In the genomic region with DNA sequence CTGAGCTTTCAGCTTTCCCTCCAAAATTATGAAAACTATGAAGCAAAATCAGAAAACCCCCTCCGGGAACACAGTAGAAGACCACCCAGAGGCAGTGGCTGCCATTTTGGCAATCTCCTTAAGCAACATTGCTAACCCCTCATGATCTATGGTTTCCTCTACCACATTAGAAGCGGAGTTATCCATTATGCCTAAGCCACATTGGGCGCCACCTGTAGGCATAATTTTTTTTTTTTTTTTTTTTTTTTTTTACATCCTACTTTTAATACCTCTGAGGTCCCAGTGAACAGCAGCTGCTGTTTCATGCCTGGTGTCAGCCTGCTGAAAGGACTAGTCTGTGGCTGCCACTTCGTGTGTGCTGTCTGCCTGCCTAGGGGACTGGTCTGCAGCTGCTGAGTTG, we compare ENCODE assay signal across 27 mouse cellular contexts. TPM values are rescaled to one million over a fixed set of nuclear protein-coding genes. Genes with fewer than 3 reads are reported as not detected.
DNase-seq lines count a peak whose midpoint lies in the region; ATAC-seq and TF ChIP-seq lines count a peak whose summit lies in the region.
"Had no signal": no experiment of that assay in that cellular context is flagged by ENCODE, and none has a peak within 500 bp of the region (broad histone marks: within the 10 kb centered on the region; RNA-seq: fewer than 3 reads in every experiment).

No protein-coding gene starts in this region.

- H3K4me3 ChIP-seq in embryonic facial prominence, embryonic 14.5 days (ENCODE audit: low read depth, low read length) = no peak overlapping the region
- H3K4me3 ChIP-seq in embryonic facial prominence, embryonic 10.5 days = no peak overlapping the region
- H3K4me3 ChIP-seq in heart, embryonic 13.5 days = no peak overlapping the region
- H3K4me3 ChIP-seq in CH12.LX (replicated peaks in 1 of 3; ENCODE audit: low read depth in 2 of 3, low read length in 2 of 3, poor library complexity in 1 of 3) = no peak overlapping the region
- no peak overlapping the region for H3K4me3 ChIP-seq in MEL (ENCODE audit: control insufficient read depth in 1 of 2, insufficient read depth in 1 of 2, low read depth in 2 of 2, low read length in 2 of 2)
- H3K4me3 ChIP-seq: embryonic facial prominence, embryonic 12.5 days; forebrain, embryonic 10.5 days; forebrain, embryonic 13.5 days; hindbrain, embryonic 10.5 days; hindbrain, embryonic 13.5 days; intestine, embryonic 15.5 days had no signal

- TF ChIP-seq RAD21 in CH12.LX (IDR thresholded peaks at IDR 0.05; ENCODE audit: low read depth, low read length) = no peak
- TF ChIP-seq RAD21 in MEL (IDR thresholded peaks at IDR 0.05; ENCODE audit: low read depth, low read length) = no peak

- in situ Hi-C loops in CH12.LX (cut with MboI; ENCODE audit: low pct_ligation_motif_present, low pct_unique_long_range_greater_than_20kb, low sequenced_read_pairs) = no loop called here

- H3K79me2 ChIP-seq in CH12.LX (replicated peaks; ENCODE audit: control insufficient read depth, extremely low read depth, insufficient read depth, poor library complexity, severe bottlenecking) (no peaks in the 10 kb centered on the region), MEL (ENCODE audit: control insufficient read depth, insufficient read depth, low read length, poor library complexity) (no peaks in the 10 kb centered on the region)

- no peak for TF ChIP-seq CTCF in CH12.LX (conservative IDR thresholded peaks at IDR 0.05 in 1 of 2, IDR thresholded peaks at IDR 0.05 in 1 of 2; ENCODE audit: low read depth in 2 of 2, low read length in 2 of 2)
- TF ChIP-seq CTCF in MEL (IDR thresholded peaks at IDR 0.05 in 2 of 3, conservative IDR thresholded peaks at IDR 0.05 in 1 of 3; ENCODE audit: control insufficient read depth in 1 of 3, insufficient read depth in 1 of 3, low read depth in 2 of 3, low read length in 3 of 3, poor library complexity in 1 of 3, severe bottlenecking in 1 of 3) = no peak

- H3K9me3 ChIP-seq in embryonic facial prominence, embryonic 14.5 days (ENCODE audit: control insufficient read depth, low read length) = no peaks in the 10 kb centered on the region
- H3K9me3 ChIP-seq in embryonic facial prominence, embryonic 10.5 days = no peaks in the 10 kb centered on the region
- H3K9me3 ChIP-seq in heart, embryonic 13.5 days = no peaks in the 10 kb centered on the region
- H3K9me3 ChIP-seq in CH12.LX (replicated peaks; ENCODE audit: low read length) = no peaks in the 10 kb centered on the region
- no peaks in the 10 kb centered on the region for H3K9me3 ChIP-seq in MEL (replicated peaks; ENCODE audit: insufficient read depth, low read length)
- H3K9me3 ChIP-seq: embryonic facial prominence, embryonic 12.5 days; forebrain, embryonic 10.5 days; forebrain, embryonic 13.5 days; hindbrain, embryonic 10.5 days; hindbrain, embryonic 13.5 days; intestine, embryonic 15.5 days had no signal

- dilution Hi-C loops in CH12.LX (cut with MboI; ENCODE audit: extremely low pct_ligation_motif_present, extremely low pct_unique_long_range_greater_than_20kb, low sequenced_read_pairs) = no loop called here

- H3K4me2 ChIP-seq in embryonic facial prominence, embryonic 14.5 days (ENCODE audit: low read depth, low read length) = no peak overlapping the region
- no peak overlapping the region for H3K4me2 ChIP-seq in heart, embryonic 13.5 days
- H3K4me2 ChIP-seq in CH12.LX (ENCODE audit: insufficient read depth, low read depth, poor library complexity, severe bottlenecking) = no peak overlapping the region
- H3K4me2 ChIP-seq: embryonic facial prominence, embryonic 12.5 days; forebrain, embryonic 13.5 days; hindbrain, embryonic 13.5 days; intestine, embryonic 15.5 days had no signal

- 67% methylated on average over 4 of the region's 4 CpGs for WGBS in embryonic facial prominence, embryonic 14.5 days
- WGBS in embryonic facial prominence, embryonic 10.5 days = 82% methylated on average over 4 of the region's 4 CpGs
- 72% methylated on average over 4 of the region's 4 CpGs for WGBS in heart, embryonic 13.5 days

- no peaks in the 10 kb centered on the region for H3K36me3 ChIP-seq in embryonic facial prominence, embryonic 14.5 days (ENCODE audit: control insufficient read depth, insufficient read depth, low read length)
- no peaks in the 10 kb centered on the region for H3K36me3 ChIP-seq in embryonic facial prominence, embryonic 10.5 days (replicated peaks)
- no peaks in the 10 kb centered on the region; the same call in 1 of the 2 replicates for H3K36me3 ChIP-seq in heart, embryonic 13.5 days
- H3K36me3 ChIP-seq in CH12.LX (replicated peaks in 1 of 2; ENCODE audit: control insufficient read depth in 1 of 2, insufficient read depth in 1 of 2, low read length in 1 of 2) = no peaks in the 10 kb centered on the region
- H3K36me3 ChIP-seq in MEL (ENCODE audit: control insufficient read depth in 1 of 2, insufficient read depth in 2 of 2, low read length in 2 of 2) = no peaks in the 10 kb centered on the region
- H3K36me3 ChIP-seq: embryonic facial prominence, embryonic 12.5 days; forebrain, embryonic 10.5 days; hindbrain, embryonic 10.5 days; hindbrain, embryonic 13.5 days; intestine, embryonic 15.5 days had no signal

- TF ChIP-seq POLR2A in CH12.LX (IDR thresholded peaks at IDR 0.05; ENCODE audit: low read depth, low read length) = no peak
- no peak for TF ChIP-seq POLR2A in MEL (IDR thresholded peaks at IDR 0.05; ENCODE audit: control insufficient read depth in 1 of 2, insufficient read depth in 1 of 2, low read depth in 1 of 2, low read length in 2 of 2, poor library complexity in 1 of 2)

- DNase-seq in embryonic facial prominence, embryonic 14.5 days (ENCODE audit: low spot score) = peak; percentile 14
- no peak for DNase-seq in embryonic facial prominence, embryonic 10.5 days (ENCODE audit: low spot score)
- no peak for DNase-seq in heart, adult 9 months (ENCODE audit: low spot score in 2 of 2)
- DNase-seq in CH12.LX (ENCODE audit: extremely low read depth) (no peak), MEL (ENCODE audit: low read depth, low spot score) (no peak)
- DNase-seq: adrenal gland, postnatal 10 days; adrenal gland, postnatal 36 days; cerebellum, adult 18-20 months; cerebellum, adult 9-10 months; cerebellum, postnatal 14 days; gastrocnemius, postnatal 10 days; gastrocnemius, postnatal 36 days; heart, postnatal 10 days; heart, postnatal 36 days; kidney, adult 11 months had no signal

- no peak for ATAC-seq in embryonic facial prominence, embryonic 14.5 days (ENCODE audit: low read depth)
- ATAC-seq in heart, embryonic 13.5 days (ENCODE audit: extremely low read depth, insufficient number of reproducible peaks, low FRiP score, low TSS enrichment) = no peak
- ATAC-seq in erythroblast, adult 5-6 weeks (replicated peaks; ENCODE audit: low FRiP score, poor library complexity, severe bottlenecking) = no peak
- ATAC-seq: forebrain, embryonic 13.5 days; forebrain, embryonic 16.5 days; hindbrain, embryonic 16.5 days; intestine, embryonic 15.5 days; Patski had no signal

- H3K27me3 ChIP-seq in embryonic facial prominence, embryonic 14.5 days (replicated peaks; ENCODE audit: control insufficient read depth, insufficient read depth, low read length) = no peaks in the 10 kb centered on the region
- H3K27me3 ChIP-seq in embryonic facial prominence, embryonic 10.5 days (replicated peaks; ENCODE audit: low read depth, poor library complexity, severe bottlenecking) = no peaks in the 10 kb centered on the region
- H3K27me3 ChIP-seq in heart, embryonic 13.5 days (replicated peaks) = no peaks in the 10 kb centered on the region
- no peaks in the 10 kb centered on the region for H3K27me3 ChIP-seq in CH12.LX (replicated peaks)
- H3K27me3 ChIP-seq in MEL (ENCODE audit: control insufficient read depth in 1 of 2, insufficient read depth in 2 of 2, low read length in 2 of 2) = no peaks in the 10 kb centered on the region
- H3K27me3 ChIP-seq: embryonic facial prominence, embryonic 12.5 days; forebrain, embryonic 13.5 days; hindbrain, embryonic 13.5 days; intestine, embryonic 15.5 days had no signal

- TF ChIP-seq EP300 in CH12.LX (IDR thresholded peaks at IDR 0.05; ENCODE audit: low read length) (no peak), MEL (IDR thresholded peaks at IDR 0.05; ENCODE audit: low read depth in 1 of 2, low read length in 2 of 2) (no peak)

- no peaks in the 10 kb centered on the region for H3K4me1 ChIP-seq in embryonic facial prominence, embryonic 14.5 days (ENCODE audit: control insufficient read depth, insufficient read depth, low read length)
- no peaks in the 10 kb centered on the region for H3K4me1 ChIP-seq in embryonic facial prominence, embryonic 10.5 days
- peaks cover 84% of the 10 kb centered on the region for H3K4me1 ChIP-seq in heart, embryonic 13.5 days
- H3K4me1 ChIP-seq in CH12.LX (ENCODE audit: control insufficient read depth in 1 of 2, insufficient read depth in 2 of 2) (peaks cover 0 to 6% of the 10 kb centered on the region in 2 experiments; a peak in 1 of 4 replicates), MEL (ENCODE audit: control insufficient read depth in 1 of 2, insufficient read depth in 2 of 2, low read length in 2 of 2) (no peaks in the 10 kb centered on the region)
- H3K4me1 ChIP-seq: embryonic facial prominence, embryonic 12.5 days; forebrain, embryonic 10.5 days; forebrain, embryonic 13.5 days; hindbrain, embryonic 10.5 days; hindbrain, embryonic 13.5 days; intestine, embryonic 15.5 days had no signal

- H3K27ac ChIP-seq in embryonic facial prominence, embryonic 14.5 days (replicated peaks; ENCODE audit: low read depth, low read length) = no peak overlapping the region
- no peak overlapping the region for H3K27ac ChIP-seq in embryonic facial prominence, embryonic 10.5 days (replicated peaks)
- peak overlapping the region; percentile 28; the same call in 1 of the 2 replicates for H3K27ac ChIP-seq in heart, embryonic 13.5 days (replicated peaks)
- H3K27ac ChIP-seq in CH12.LX (ENCODE audit: insufficient read depth, low read depth) (no peak overlapping the region), MEL (ENCODE audit: control insufficient read depth, low read depth, low read length) (no peak overlapping the region)
- H3K27ac ChIP-seq: embryonic facial prominence, embryonic 12.5 days; forebrain, embryonic 10.5 days; forebrain, embryonic 13.5 days; hindbrain, embryonic 10.5 days; hindbrain, embryonic 13.5 days; intestine, embryonic 15.5 days had no signal

- no peak overlapping the region for H3K9ac ChIP-seq in embryonic facial prominence, embryonic 14.5 days (ENCODE audit: low read depth, low read length)
- H3K9ac ChIP-seq in heart, embryonic 13.5 days = no peak overlapping the region
- no peak overlapping the region for H3K9ac ChIP-seq in CH12.LX (ENCODE audit: insufficient read depth, low read depth)
- H3K9ac ChIP-seq in MEL (ENCODE audit: control insufficient read depth, low read depth, low read length, poor library complexity, severe bottlenecking) = no peak overlapping the region
- H3K9ac ChIP-seq: embryonic facial prominence, embryonic 12.5 days; forebrain, embryonic 13.5 days; hindbrain, embryonic 13.5 days; intestine, embryonic 15.5 days had no signal

RNA-seq across cellular contexts. Expression of a gene that starts 42.2 kb away (rescaled TPM):
- polyA plus RNA-seq in embryonic facial prominence, embryonic 14.5 days (2014; fragmentation: Nextera tagmentation; extraction: Ambion mirVana) = 0.43 and 0.85 TPM in 2 replicates
- polyA plus RNA-seq in embryonic facial prominence, embryonic 10.5 days (2016; fragmentation: Nextera tagmentation; extraction: Ambion mirVana) = 0.14 and 0.15 TPM in 2 replicates
- 20.9 and 22.5 TPM in 2 replicates for polyA plus RNA-seq in heart, embryonic 13.5 days (2015; fragmentation: Nextera tagmentation; extraction: Ambion mirVana)
- 0.13 TPM in 1 of 2 replicates, not detected in the other for total RNA-seq in CH12.LX (2012; rRNA removed)
- not detected in 2 replicates for total RNA-seq in CH12.LX (2014; rRNA removed)
- 0.11 and 0.37 TPM in 2 replicates for polyA plus RNA-seq in CH12.LX (2012; ENCODE audit: insufficient read length, low read depth)
- total RNA-seq in MEL (2012; rRNA removed) = 0.04 TPM in 1 of 2 replicates, not detected in the other
- not detected for polyA plus RNA-seq in MEL (2012; ENCODE audit: insufficient read depth in 1 of 2, insufficient read length in 2 of 2, low read depth in 1 of 2, low replicate concordance in 2 of 2, missing spikeins in 1 of 2)
- not detected in 2 replicates for total RNA-seq in erythroblast, adult 5-6 weeks (2015; ENCODE audit: low replicate concordance)
- total RNA-seq in erythroblast, adult 5-6 weeks (2017; ENCODE audit: low replicate concordance) = not detected in 2 replicates
- total RNA-seq: granulocyte monocyte progenitor cell, adult 5-6 weeks had no signal
- polyA plus RNA-seq: Patski had no signal

Comparison
In these comparisons a context has a peak if more than half of its experiments do, and no peak if none do; other contexts are left out.
1. RNA of a gene that starts 42.2 kb away (polyA plus RNA-seq): 20.9 to 22.5 TPM in heart, embryonic 13.5 days; 0.43 to 0.85 TPM in embryonic facial prominence, embryonic 14.5 days, 0.14 to 0.15 TPM in embryonic facial prominence, embryonic 10.5 days, 0.11 to 0.37 TPM in CH12.LX and not detected in MEL; every median in the first group is over 10 times any median in the second.